Mouse (Mus musculus): Measurements from ENCODE around the gene Krt87.

Gene Krt87

DNA sequence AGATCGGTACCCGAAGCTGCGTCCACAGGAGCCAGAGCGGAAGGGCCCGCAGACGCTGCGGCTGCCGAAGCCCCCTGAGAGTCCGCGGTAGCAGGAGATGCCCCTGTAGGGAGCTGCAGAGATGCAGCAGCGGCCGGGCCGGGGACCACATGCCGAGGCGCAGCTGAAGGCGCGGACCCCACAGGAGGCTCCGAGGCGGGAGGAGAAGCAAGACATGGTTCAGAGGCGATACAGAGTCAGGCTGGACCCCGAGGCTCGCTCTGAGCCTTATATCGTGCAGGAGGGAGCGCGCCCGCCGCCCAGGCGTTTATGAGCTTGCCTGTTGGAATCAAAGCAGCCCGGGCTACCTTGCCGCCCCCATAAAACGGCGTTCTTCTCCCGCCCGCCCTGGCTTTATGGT is at the start of gene Krt87:
Gene Krt87, minus strand, starts transcription at position 250 of the 400 bp plus-strand sequence.
- no peak for DNase-seq (ENCODE audit: low spot score)

DNA sequence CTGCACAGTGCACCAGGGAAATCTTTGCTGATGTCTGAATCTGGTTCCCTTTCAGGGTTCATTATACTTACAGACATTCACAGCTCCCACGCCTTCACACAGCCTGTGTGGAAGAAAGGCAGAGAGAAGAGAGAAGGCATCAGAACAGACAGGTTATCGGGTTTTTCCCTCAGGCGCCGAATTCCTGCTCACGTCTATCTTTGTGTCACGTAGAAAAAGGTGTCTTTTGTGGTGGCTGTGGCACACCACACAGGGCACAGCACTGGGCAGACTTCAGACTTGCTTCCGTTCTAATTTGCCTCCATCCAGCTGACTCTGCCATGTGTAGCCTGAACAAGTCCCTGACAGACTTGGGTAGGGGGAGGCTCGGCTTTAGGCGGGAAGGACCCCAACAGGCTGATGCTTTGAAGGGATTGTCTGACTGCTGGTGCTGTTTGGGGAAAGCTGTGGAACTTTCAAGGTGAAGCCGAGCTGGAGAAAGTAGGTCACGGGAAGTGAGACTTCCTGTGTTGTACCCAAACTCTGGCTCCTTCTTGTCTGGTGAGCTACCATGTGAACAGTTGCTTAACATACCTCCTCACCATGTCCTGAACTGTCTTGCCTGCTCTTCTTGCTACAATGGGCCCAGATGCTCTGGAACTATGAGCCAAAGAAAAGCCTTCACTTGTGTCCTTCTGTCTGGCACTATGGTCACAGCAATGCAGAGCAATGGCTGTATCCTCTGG is 47.5 kb upstream of the Krt87 start:
- no peak for DNase-seq (ENCODE audit: low spot score)

DNA sequence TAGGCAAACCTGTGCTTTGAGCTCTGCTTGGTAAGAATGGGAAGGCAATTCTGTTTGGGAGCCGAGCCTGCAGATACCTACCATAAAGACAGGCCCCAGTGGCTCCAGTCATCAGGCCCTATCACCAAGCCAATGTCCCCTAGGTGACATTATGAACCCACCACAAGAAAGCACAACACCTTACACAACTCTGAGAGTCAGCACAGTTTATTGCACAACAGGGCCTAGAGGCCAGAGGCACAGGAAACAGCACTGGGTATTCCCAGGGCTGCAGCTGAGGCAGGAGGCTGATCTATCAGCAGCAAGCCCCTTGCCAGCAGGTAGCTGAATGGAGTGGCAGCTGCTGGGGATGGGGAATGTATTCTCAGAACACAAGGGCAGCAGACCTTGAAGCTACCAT is 46.3 kb upstream of the Krt87 start:
- no peak for DNase-seq (ENCODE audit: low spot score)

DNA sequence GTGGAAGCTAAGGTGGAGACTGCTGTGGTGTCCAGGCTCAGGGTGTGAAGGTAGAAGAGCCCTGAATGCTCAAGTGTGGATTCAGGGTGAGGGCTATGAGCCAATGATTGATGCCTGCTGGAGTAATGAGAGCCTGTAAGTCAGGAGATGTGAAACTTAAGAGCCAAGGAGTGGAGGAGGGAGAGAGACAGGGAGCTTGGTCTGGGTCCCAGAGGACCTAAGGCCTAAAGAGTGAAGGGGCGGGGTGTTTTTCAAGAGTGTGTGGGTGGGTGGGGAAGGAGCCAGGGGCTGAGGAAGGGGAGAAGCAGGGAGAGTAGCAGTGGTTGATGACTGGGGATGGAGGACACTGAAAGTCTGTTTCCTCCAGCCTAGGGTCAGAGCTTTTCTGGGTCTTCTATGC is 45.0 kb upstream of the Krt87 start:
- no peak for DNase-seq (ENCODE audit: low spot score)

DNA sequence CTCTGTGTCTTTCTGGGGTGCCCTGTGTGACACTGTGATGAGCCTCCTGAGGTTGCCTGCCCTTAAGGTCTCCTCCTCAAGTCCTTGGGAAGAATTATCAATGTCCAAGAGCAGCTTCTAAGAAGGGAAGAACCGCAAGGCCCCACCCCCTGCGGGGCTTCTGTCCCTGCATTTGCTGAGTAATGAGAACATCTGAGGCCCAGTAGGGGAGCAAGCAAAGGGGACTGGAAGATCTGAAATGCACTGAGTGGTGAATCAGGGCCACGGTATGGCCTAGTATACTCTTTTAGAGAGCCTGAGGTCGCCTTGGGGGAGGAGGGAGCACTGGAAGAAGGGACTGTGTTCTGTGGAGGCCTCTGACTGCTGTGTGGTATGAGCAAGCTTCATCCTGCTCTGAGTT is 43.5 kb upstream of the Krt87 start:
- DNase-seq (ENCODE audit: low spot score): no peak

DNA sequence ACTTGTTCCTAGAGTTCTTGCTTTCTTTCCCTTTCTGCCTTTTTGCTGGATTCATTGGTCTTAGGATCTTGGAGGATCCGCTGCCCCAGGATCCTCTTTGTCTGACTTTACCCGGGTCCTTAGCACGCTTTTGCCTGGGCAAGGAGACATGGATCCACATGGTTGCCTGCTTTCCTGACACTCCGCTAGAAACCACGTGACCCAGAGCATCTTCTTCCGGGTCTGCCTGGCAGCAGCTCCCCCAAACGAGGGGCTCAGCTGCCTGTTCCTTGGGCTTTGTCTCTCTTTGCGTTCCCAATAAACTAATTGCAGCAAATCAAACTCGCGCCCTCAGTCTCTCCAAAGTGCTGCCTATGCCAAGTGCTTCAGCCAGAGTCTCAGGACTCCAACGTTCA is 41.1 kb upstream of the Krt87 start:
- no peak for DNase-seq (ENCODE audit: low spot score)

DNA sequence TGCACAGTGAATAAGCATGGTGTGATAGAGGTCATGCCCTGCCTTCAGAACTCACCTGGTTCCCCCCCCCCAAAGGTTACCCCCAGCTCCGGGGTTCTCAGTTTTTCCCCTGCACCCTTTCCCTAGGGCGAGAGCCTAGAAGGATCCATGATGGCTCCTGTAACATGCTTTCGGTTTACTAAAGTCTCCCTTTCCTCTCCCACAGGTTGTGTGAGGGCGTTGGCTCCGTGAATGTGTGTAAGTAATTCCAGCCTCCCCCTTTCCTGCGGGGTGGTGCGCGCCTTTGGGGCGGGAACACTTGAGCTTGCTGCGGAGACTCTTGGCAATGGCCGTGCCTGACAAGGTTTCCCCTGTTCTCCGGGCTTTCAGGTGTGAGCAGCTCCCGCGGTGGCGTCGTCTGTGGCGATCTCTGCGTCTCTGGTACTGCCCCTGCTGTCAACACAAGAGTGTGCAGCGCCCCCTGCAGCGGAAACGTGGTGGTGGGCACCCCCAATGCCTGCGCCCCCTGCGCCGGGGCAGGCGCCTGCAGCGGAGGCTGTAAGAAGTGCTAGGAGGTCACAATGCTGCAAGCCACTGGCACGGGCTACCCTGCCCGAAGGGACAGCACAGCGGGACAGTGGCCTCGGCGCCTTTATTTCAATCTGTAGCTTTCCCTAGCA is 40.5 kb upstream of the Krt87 start:
- DNase-seq (ENCODE audit: low spot score): peak; percentile 69

DNA sequence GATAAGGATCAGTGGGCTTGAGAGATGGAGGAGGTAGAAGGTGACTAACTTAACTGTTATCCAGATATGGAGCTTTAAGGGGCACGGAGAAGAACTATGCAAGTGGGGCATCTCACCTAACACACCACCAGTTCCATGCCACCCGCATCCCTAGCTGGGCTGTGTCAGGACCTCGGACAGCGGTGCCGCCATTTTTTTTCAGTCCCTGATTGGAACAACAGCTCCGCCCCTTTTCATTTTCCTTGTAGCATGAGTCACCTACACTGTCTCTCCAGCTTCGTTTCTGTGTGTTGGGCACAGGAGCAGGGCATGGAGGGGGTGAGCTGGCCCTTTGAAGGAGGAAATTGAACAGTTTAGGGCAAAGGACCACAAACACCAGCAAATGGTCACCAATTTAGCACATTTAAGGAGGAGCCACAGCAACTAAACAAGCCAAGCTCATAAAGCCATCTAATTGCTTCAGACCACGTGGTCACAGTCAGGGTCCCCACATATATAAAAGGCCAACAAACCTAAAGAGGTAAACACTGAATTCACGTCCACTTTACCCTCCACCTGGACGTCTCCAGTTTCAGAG is 34.4 kb upstream of the Krt87 start, which contains the start of gene Krt86:
Gene Krt86, plus strand, starts transcription at position 527 of the 577 bp plus-strand sequence.
- DNase-seq (ENCODE audit: low spot score): peak; percentile 68

DNA sequence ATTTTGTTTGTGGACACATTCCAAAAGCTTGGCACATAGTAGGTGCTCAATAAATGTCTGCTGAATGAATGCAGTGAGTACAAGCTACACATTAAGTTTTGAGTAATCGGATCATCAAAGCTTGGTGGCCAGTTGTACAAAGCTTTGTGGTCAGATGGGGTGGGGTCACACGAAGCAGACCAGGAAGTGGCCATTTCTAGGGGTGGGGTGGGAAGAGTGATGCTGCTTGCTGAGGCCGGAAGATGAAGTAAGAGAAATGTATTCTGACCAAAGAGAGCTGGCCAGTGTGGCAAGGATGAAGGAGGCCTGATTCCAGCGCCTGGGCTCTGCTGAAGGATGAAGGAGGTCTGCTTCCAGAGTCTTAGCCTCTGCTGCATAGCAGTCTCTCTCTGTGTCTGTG is 30.5 kb upstream of the Krt87 start:
- DNase-seq (ENCODE audit: low spot score): no peak

DNA sequence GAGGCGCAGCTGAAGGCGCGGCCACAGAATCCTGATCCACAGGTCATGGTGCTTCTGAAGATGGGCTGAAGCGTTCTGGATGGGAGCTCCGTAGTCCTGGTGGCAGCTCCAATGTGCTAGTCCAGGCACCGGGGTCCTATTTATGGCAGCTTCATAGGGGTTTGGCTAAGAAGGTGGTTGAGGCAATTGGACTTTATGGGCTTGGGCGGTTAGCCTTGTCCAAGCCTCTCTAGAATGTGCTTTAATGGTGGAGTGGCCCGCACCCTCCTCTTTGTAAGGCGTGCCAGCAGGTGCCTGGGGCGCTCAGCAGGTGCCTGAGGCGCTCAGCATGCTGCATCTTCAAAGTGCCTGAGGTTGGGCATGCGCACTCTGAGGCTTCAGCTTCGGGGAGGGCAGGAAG is 25.0 kb upstream of the Krt87 start, which contains the start of gene Krt81:
Gene Krt81, minus strand, starts transcription at position 101 of the 400 bp plus-strand sequence.
- no peak for DNase-seq (ENCODE audit: low spot score)

DNA sequence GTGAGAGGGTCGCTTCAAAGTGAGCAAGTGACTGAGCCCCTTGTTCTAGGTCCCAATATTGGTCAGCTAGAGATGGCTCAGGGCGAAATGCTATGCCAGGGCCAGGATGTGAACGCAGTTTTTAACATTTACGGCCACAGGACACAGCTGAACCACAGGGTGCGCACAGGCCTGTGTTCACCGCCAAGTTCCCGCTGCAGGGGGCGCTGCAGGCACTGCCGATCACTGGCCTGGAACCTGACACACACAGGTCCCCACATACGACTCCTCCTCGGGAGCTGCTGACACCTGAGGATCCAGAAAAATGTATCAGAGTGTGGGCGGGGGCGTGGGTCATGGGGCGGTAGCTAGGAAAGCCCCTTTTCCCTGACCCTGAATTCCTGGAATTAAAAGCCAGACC is 20.7 kb upstream of the Krt87 start:
- DNase-seq (ENCODE audit: low spot score): peak; percentile 53

DNA sequence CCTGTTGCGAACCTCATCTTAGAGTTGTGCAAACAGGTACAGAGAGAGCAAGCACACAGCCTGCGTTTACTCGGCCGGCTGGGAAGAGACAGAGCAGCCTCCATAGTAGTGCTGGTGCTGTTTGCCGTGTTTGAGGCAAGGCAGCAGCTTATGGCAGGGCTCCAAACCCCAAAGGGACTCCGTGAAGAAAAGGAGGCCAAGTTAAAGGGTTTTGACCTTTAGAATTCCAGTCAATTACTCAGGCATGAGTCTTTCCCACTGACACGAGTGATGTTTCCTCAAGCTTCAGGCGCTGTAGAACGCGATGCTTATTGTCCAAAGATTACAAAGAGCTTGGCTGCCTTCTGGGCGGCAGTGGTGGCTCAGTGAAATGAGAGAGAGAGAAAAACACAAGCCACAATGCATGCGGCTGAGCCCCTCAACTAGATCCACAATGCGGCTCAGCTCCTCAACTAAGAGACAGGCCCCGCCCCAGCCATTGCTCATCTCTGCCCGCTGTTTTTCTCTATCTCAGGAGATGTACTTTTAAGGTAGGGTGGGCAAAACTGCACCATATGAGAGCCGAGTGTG is 19.8 kb upstream of the Krt87 start:
- no peak for DNase-seq (ENCODE audit: low spot score)

DNA sequence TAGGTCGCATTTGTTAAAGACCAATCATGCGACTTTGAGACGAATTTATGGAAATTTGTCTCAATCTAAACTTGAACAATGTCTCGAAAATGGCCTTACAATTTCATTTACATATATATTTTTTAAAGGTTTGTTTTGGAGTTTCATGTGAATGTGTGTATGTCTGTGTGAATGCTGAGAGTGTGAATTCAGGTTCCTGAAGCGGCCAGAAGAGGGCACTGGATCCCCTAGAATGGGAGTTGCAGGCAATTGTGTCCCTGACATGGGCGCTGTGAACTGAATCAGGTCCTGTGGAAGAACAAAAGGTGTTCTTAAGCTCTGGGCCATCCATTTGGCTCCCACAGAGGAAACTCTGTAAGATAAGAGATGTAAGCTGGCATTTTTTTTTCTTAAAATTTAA is 17.3 kb upstream of the Krt87 start:
- DNase-seq (ENCODE audit: low spot score): no peak

DNA sequence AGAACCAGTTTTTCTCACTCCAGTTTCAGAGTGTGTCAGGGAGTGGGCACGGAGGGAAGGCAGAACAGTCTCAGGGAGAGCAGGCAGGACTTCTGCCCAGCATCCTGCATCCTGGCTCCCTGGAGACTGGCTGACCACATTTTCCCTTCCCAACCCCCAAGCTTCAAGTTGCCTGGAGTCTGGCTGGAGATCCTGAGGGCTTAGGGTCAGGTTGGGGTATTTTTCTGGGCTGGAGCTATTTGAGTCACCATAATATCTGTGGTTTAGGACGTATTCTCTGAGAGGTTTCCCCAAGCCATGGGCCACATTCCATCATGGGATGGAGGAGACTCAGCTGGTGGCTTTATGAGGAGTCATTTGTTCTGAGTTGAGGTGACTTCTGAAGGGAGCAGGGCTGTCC is 16.7 kb upstream of the Krt87 start:
- no peak for DNase-seq (ENCODE audit: low spot score)

DNA sequence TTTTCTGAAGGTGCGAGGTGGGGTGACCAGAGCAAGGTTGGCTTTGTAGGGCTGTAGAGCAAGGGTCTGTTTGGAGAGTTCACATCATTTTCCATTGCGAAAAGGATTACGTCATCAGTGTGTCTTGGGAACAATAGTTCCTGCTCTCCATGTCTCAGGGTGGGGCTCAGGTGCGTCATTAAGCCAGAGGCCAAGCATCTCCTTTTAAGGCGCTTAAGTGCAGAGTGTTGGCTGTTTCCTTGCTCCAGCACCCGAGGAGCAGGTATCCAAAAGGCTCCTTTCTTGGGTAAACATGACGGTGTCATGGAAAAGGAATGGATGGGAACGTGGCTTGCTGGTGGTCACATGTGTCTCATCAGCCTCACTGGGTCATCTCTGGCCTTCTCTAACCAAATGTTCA is 16.2 kb upstream of the Krt87 start:
- no peak for DNase-seq (ENCODE audit: low spot score)

DNA sequence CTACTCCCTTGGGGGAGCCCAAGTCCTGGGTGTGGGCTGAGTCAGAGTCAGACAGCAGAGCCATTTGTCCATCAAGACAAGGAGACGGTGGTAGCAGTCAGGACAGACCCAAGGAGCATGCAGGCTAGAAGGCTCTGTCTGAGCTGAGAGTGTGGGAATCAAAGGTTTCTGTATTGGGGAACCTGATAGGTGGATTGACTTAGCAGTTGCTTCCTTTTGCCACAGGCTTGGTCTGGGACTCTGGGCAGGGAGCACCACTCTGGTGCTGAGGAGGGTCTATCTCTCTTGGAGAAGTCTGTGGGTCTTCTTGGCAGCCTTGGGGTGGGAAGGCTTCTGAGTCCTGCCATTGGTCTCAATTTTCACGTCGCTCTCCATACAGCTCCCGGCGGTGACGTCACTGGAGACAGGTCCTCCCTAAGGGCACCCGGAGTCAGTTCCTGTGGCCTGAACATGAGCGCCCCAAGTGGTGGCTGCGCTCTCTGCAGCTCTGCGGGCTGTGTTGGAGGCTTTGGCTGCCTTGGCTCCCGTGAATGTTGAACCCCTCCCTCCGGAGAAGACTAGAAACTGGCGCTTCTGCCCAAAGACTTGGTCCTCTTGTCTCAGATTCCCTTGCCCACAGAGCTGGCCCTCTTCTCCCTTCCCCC is 14.6 kb upstream of the Krt87 start:
- peak; percentile 90 for DNase-seq (ENCODE audit: low spot score)

DNA sequence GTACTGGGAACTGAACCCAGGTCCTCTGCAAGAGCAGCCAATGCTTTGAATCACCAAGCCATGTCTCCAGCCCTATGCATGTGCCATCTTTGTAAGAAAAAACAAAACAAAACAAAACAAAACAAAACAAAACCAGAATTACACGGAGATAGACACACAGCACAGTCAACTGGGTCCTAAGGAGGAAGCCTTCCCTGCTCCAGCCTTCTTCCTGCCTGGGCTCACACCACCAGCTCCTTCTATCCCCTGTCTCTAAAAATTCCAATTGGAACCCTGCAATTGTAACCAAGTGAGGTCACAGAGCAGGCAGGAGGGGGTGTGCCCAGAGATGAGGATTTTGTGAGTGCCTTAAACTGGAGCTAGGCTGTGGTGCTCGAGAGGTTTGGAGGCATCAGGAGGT is 8.8 kb upstream of the Krt87 start, which contains the start of gene Krt88:
Gene Krt88, plus strand, starts transcription at position 301 of the 400 bp plus-strand sequence.
- no peak for DNase-seq (ENCODE audit: low spot score)

DNA sequence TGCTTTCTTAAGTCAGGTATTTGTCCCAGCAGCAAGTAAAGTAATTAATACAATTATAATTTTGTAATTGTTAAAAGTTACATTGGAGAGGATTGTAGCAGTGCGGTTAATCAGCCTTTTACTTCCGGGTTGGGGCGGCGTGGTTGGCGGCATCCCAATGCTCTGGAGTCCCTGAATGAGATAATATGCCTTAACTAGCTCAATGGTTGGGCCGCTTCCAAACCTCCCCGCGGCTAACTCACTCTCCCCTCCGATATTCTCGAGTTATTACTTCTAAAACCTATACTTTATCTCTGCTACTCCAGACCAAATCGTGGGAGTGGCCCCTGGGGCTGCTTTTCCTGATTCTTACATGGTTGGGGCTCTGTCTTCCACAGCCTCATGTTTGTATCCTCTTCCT is 8.0 kb upstream of the Krt87 start:
- peak; percentile 80 for DNase-seq (ENCODE audit: low spot score)

DNA sequence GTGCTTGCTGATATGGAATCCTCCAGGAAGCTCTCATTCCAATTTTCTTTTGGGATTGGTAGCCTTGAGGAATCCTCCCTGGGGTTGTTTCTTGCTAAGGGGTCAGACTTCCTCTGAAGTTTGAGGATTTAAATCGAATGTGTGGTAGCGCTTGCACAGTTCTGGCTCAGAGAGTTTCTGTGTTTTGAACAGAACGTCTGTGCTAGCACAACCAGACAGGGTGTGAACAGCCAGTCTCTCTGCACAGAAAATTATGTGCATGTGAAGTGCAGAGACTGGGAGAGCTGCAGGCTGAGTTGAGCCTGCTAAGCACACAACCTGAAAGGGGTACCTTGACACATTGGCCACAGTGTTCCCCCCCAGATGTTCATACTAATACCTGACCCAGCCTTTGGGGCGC is 2.2 kb upstream of the Krt87 start:
- DNase-seq (ENCODE audit: low spot score): no peak

DNA sequence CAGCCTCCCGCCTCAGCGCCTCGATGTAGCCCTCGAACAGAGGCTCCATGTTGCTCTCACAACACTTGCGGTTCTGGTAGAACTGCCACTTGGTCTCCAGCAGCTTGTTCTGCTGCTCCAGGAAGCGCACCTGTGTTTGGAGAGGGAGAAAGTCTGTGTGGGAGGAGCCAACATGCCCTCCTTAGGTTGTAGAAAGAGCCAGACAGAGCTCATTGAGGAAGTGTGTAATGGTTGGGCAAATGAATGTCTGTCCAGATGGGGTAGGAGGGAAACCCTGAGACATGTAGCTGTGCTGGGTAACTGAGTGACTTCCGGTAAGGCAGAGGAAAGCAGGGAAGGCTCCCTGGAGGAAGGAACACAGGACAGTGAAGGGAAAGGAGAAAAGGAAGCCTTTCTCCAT is 2.0 kb downstream of the Krt87 start:
- no peak for DNase-seq (ENCODE audit: low spot score)

DNA sequence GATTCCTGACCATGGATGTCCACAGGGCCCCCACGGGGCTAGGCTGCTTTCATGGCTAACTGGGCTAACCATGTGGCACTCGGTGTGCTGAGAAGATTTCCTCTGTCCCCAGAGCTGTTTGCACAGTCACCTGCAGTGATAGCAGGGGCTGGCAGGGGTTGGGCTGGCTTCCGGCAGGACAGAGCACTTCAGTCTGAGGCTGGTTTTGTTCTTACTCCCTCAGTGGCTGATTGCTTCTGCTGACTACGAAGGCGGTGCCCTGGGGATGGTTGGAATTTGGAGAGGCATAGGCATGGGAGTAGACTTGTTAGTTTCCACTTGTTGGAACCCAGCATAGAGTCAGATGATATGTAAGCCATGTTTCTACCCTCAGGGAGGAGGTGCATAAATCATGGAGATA is 13.7 kb downstream of the Krt87 start:
- no peak for DNase-seq (ENCODE audit: low spot score)

DNA sequence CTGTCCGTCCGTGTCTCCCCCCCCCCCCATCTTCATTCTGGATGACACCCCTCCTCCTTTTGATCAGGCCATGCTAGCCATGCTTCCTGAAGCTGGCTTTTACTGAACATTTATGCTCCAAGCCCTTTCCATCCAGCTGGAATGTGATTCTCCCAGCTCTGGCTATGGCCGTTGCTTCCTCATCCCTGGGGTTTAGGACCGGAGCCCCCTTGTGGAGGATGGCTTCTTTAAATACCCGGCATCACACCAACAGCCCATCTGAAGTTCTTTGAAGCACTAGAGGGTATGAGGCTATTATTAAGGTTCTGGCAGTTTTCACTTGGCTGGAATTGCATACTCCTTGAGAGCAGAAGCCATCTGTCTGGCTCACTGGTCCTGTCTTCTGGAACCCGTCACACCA is 17.7 kb downstream of the Krt87 start:
- DNase-seq (ENCODE audit: low spot score): no peak

DNA sequence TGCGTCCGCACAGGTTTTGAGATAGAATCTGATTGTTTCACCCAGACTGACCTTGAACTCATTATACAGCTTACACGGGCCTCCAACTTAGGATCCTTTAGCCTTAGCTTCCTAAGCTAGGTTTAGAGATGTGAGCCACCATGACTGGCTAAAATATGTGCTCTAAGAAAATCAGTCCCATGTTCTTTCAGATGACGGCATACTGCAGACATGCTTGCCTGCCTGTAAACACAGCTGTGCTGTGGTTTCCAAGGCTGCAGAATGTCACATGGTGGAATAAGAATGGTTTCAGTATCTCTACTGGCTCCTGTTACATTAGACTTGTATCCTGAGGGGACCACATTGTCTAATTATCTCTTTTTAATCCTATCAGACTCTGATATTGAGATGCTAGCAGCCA is 19.7 kb downstream of the Krt87 start:
- no peak for DNase-seq (ENCODE audit: low spot score)
